Mouse (Mus musculus) frontal cortex, postnatal 25 days (tissue): ENCODE data around the gene Opcml.

ENCODE experiments used
- DNase-seq, 2 experiments: peaks; one replicate each; pipeline ENCODE4 v3.0.0; 2022; ENCODE audit warnings: low spot score in 2 of 2

Gene Opcml

DNA sequence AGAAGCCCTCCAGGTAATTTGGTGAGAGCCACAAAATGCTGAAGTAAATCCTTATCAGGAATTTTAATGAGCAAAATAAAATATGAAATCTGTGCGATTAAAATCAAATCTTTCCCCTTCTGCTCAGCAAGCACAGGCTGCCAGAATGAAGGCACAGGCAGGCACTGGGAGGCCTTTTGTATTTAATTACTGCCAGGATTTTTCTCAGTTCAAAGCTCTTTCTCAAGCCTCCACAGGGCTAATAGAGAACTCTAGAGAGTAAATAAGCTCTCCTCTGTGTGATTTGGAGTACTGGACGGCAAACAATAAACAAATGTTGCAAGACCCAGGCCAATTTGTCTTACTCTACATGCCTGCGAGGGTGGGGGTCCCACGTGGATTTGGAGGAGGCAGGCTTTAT is 208.2 kb downstream of the Opcml start:
- DNase-seq, result no peak

DNA sequence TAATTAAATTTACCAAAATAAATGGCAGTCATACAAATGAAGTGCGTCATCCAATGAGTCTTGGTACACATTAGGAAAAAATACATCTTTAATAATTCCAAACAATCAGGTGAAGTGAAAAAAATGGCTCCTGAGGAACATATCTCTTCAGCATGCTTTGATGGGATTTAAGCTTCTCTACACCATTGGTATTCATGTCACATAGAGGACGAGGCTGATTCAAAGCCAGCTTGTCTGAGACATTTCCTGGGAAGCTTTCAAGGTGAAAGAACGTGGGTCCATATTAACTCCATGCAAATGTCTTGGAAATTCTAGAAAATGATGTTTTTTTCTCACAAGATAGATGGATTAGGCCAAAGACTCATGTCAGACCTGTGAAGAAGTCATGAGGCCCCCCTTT is 212.6 kb downstream of the Opcml start:
- DNase-seq, result no peak

DNA sequence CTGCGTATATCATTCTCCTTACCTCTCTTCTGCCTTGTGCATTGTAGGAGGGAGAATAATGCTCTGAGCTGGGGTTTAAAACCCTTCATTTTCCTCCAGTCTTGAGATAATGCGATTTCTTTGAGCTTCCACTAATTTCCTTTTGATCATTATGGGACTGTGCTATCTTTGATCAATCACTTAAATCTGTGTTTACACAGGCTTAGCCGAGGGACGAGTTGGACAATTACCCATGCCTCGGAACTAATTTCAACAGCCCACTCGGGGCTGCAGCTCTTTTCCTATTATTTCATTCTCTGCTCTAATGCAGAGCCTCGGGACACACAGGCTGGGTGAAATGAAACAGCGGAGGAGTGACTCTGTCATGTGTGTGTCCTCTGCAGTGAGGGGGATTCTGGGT is 220.9 kb downstream of the Opcml start:
- no peak for DNase-seq

DNA sequence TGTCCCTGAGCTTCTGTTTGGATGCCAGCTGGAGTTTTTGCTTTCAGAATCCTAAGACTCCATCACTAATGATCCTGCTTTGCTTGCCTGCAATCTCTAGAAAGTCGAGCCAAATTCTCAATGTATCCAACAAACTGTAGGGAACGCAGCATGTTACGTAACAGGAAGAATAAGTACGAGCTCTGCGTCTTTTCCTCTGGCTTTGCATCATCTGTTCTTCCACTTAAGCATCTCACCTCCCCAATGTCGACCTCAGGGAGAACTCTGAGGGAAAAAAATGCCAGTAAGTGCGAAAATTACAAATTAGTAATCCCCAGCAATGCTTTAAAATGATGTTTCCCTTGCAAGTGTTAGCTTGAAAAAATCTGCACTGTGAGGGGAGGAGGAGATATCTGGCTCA is 222.1 kb downstream of the Opcml start:
- no peak for DNase-seq

DNA sequence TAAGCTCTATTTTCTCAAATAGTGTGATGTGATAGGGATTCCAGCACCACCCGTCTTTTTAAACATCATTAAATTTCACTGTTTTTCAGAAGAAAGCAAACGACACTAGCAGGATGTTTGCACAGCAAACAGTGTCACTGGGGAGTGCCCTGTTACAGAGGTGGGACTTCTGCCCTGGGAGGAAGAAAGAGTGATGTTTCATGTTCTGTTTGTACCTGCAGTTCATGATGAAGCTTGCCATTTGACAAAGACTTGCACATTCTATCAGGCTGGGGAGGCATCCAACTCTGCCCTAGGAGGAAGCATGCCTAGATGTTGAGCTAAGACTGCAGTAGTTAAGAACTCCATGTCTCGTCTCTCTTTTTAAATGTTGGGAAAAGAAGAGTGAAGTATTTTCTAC is 222.6 kb downstream of the Opcml start:
- no peak for DNase-seq

DNA sequence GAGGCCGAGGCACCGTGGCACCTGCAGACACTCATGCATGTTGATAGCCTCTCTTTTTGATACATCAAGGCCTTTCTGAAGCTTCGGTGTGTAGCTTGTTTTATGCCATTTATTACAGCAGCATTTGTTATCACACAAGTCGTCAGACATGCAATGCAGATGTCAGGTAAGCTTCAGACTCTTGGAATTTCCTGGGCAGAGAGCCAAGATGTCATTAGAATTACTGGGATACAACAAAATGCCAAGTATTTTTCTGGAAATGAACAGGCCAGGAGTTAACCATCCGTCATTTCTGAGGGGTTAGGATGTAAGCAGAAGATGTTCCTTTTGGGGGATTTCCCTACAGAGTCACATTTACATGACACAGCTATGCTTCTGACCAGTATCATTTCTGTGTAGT is 237.6 kb downstream of the Opcml start:
- DNase-seq, result no peak

DNA sequence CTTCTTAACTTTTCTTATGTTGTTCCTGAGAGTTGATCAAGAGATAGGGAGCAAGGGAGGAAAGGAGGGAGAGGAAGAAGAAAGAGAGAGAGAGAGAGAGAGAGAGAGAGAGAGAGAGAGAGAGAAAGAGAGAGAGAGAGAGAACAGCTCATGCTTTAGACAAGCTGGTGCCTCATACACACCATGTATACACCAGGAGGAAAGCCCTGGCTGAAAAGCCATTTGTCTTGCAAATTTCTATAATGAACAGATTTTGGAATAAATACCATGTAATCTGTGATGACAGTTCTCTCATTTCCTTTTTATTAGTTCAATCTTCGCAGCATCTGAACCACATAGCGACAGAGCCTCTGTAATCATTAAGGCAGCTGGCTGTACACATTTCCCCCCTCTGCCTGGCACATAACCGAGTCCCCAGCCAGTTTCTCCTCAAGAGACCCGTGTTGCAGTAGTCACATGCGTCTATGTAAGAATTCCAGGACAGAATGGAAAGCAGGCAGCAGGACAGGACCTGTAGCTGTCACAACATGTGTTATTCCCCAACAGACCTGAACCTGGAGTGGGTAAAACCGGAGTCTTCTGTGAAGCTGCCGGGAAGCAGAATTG is 238.3 kb downstream of the Opcml start:
- no peak for DNase-seq

DNA sequence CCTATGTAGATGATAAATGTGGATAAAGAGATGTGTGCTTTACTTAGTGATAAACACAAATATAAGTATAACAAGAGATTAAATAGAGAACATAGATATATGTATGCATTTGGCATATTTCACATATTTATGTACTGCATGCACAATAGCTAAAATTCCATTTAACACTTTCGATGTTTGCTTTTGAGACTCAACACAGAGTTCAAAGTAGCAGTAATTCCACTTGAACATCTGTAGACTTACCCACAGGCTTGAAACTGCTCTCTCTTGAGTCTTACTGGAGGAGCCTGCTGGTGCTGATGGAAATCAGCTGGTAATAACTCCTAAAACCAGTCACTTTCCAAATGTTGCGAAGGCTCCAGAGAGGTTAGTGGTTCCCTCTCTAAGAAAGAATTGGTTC is 258.6 kb downstream of the Opcml start:
- no peak for DNase-seq

DNA sequence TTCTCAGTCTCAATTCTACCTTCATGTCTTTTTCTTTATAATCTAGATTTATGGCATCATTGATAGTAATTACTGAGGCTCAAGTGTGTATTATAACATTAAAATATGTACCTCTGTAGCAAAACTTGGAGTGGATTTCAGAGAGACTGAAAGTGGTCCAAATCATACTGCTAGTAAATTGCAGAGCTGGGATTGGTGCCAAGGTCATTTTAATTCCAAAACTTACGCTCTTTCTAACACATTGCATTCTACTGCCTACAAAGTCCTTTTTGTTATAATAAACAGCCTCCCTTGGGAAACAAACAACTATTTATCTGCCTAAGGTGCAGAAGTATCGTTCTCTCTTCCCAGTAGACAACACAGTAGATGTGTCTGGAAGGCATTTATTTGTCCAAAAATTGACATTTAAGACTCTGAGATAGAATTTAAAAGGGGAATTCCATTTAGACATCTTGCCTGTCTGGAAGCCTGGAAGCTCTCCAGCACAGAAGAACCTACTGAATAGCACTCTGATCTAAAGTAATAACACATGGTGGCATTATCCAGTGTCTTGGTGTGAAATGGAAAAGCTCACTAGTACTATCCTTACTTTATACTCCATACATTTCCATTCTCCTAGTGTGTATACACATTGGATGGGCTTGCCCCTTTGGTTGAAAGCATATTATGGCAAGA is 266.7 kb downstream of the Opcml start:
- no peak for DNase-seq

DNA sequence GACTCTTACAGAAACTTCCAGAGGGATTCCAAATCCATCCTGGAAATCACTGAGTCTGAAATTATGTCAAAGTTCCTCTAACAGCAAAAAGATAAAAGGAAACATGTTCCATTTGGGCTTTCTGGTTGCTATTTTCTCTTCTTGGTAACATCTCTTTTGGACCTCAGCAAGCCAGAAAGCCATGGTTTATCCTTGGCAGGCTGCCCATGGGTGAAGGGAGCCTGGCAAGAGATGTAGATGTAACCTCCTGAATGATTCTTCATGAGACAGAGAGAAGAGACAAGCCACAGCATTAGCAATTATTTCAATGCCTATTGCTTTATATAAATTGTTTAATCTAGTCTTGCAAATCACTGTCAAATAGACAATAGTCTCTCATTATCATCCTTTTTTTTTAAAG is 274.6 kb downstream of the Opcml start:
- DNase-seq, result no peak

DNA sequence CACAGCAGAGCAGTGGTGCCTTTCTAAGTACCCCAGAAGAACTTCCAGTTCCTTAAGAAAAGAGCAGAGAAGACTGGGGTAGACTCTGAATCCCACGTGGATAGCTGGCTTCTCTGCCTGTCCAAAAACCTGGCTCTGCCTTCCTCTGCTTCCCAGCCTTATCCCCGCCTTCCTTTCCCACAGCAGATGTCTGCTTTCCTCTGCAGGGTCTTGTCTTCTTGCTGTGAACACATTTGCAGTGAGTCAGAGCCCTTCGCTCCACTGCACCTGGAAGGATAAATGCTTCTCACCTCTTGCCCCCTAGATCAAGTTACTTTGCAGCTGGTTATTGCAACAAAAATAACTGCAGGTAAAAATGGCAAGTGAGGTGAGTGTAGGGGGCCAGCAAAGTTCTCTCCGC is 290.1 kb downstream of the Opcml start:
- no peak for DNase-seq

DNA sequence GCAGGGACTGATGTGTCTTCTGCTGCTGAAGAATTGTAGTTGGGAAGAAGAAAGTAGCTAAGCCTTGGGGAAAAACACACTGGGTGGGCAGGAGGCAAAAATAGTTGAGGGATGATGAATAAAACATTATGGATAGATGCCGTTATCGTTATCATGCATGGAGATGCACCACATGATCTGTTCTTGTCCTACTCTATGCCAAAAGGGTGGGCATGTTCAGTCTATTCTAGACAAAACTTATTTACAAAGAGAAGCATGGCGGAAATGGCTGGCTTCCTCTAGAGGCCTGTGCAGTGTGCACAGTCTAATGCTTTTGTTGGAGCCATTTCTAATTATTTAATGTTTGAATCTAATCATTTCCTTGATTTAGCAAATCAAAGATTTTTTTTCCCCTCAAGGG is 293.2 kb downstream of the Opcml start:
- DNase-seq, result no peak

DNA sequence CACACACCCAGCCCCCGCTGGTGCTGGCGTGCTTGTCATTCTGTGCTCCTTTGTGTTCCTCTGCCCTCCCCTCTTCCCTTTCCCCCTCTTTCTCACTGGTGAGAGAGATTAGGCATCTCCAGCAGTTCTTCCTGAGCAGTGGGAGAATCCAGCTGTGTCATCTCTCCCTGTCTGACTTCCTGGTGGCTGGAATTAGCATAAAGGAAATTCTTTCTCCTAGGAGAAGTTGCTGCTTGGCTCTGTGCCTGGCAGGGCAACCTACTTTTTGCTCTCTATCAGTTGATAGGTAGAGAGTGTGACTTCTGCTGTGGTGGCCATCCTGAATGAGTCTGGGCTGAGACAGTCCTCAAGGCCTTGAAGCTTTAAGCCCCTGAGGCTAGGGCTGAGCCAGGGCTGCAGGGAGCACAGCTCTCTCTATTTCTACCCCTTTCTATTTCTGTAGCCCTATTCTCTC is 293.7 kb downstream of the Opcml start:
- DNase-seq, result no peak

DNA sequence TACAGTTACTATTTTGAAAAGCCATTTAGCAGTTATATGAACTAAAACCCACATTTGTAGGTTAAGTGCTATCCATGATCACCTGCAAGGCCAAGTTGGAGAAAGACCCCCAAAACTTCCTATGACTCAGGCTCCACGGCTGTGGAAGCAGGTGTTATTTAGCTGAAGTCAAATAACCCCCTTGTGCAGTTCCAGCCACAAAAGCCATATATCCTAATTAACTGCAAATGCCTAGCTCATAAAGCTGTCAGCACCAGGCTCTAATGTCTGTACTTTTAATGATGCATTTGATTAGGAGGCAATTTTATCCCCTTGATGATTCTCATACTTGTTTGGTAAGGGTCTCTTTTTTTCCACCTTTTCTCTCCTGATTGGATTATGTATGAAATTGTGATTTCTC is 300.8 kb downstream of the Opcml start:
- no peak for DNase-seq

DNA sequence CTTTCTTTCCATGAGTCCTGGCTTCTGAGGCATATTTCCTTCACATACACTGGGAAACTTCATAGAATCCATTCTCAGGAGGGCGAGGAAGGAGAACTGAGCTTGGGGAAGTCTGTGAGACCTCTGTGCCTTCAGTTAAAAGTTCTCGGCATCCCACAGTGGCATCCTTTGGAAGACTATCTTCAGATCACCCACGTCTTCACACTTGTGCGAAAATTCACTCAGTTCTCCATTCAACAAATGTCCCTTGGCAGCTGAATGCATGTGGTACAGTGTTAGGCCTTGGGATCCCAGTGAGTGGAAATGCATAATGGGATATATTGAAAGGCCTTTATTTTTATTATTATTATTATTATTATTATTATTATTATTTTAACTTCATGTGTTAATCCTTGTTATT is 304.1 kb downstream of the Opcml start:
- DNase-seq, result no peak

DNA sequence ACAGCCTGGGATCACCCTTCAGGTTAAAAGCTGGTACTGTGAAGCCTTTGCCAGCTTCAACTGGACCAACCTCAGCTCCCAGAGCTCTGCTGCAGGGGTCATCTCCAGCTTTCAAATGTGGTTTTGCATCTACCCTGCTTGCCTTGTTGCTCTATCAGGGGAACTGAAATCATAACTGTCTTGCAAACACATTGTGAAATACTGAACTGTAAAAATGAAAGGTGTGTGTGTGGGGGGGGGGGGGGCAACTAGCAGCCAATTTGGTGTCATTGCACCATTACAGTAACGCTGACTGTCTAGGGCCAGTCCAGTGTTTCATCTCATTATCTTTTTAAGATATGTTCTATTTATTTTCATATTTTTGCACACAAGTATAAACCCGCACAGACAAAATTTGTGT is 305.6 kb downstream of the Opcml start:
- DNase-seq, result no peak

DNA sequence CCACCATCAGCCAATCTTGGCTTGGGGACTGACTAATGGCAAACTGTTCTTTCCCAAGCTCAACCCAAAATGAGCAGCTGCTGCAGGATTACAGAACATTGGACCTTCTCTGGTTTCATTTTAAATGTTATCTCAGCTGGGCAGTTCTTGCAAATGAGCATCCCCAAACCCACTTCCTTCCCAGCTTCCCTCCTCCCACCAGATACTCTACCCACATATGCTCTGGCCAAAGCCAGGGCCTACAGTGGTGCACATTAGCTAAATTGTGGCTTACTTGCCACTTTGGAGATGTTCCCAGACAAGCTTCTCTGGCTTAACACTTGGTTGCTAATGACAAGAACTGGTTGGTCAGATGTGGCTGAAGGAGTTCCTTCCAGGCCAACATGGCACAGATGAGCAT is 311.4 kb downstream of the Opcml start:
- DNase-seq, result no peak

DNA sequence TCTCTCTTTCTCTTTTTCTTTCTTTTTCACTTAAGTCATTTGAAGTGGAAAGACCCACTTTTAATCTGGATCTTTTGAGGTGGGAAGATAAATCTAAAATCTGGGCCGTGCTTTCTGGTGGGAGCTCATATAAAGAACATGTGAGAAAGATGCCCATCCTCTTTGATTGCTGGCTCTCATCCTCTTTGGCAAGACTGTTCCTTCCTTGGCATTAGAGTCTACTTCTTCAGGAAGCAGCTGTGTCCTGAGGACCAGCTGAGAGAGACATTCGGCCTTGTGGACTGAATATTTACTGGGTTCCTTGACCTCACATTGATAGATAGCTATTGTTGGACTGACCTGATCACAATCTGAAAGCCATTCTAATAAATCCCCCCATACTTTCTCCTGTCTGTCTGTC is 331.3 kb downstream of the Opcml start:
- no peak for DNase-seq

DNA sequence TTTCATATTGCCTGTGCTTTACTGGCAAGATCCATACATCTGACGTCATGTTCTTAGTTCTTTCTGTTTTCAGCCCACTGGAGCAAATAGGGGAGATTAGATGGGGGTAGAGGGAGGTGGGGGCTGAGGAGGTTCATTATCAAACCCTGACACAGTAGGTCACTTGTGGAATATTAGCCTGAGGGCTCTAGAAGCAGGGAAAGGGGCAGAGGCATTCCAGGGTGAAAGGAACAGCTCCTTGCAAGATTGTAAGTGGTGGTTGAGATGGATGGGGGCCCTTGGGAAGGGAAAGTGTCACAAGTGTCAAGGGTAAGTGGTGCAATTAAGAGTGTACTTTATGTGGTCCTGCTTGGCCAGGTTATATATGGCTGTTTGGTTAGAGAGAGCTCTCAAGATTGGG is 338.2 kb downstream of the Opcml start:
- DNase-seq, result no peak

DNA sequence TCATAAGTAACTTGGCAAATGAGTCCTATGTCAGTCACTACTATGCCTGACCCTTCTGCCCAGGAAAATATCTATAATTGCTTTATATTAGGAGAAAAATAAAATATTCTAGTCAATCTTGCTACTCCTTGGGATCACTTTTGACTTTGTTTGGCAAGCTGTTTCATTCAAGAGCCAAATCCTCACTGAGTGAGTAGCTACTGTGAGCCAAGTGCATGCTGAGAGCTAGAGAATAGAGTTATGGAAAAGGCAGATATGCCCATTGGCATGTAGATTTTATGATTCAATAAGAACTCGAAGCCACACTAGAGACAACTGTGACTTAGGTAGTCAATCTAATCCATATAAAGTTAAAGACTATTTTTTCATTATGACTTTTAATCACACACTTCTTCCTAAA is 340.9 kb downstream of the Opcml start:
- DNase-seq, result no peak

DNA sequence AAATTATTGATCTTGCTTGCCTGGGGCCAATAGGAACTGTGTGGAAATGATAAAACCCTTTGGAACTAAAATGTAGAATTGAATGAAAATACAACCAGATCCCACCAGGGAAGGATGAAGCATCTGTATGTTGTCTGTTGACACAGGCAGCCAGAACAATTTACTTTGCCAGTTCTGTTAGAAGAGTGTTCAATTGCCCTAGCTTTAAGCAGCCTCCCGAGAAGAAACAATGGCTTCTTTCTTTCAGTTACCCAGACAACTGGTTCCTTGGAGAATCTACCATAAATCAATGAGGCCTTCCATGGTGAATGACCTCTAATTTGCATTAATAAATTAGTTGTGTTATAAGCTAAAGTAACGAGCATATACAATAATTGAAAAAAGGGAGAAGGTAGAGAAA is 346.0 kb downstream of the Opcml start:
- DNase-seq, result no peak

DNA sequence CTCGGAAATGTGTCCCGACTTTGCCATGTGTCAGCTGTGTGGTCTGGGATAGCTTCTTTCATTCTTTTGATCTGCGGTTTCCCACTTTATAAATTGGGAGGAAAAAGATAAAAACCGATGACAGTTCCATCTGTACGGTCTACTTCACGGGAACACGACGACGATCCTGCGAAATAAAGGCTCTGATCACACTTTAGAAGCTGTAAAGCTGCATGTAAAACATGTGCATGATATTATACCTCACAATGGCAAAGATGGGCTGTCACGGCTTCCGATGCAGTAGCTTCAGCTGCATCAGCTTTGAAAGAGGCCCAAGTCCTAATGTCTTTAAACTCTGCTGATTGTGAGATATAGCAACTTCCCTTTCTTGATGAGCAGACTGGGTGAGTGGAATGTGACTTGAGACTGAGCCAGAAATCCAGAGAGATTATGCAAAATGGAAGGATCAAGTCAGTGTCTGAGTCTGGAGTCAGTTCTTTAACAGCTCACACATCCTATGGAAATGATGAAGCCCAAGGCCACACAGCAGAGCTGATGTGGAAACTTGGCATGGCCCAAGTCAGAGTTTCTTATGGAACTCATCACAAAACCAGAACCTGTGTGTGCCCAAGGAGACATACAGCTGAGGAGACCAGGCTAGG is 349.5 kb downstream of the Opcml start:
- DNase-seq, result no peak

DNA sequence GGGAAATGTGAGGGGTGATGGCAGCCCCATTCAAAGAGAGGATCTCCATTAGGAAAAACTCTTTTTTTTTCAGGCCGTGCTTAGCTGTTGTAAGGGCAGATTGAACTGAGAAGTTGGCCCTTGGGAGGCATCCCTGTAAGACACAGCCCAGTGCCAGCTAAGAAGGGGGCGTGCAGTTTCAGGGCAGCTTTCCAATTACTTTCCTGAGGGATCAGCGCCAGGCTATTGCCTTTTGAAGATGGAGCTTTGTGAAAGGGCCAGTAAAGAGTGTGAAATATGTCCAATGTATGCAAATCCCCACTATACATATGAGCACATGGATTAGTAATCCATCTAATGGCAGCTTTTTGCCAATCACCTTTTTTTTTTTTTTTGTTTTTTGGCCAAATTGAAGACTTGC is 358.9 kb downstream of the Opcml start:
- no peak for DNase-seq

DNA sequence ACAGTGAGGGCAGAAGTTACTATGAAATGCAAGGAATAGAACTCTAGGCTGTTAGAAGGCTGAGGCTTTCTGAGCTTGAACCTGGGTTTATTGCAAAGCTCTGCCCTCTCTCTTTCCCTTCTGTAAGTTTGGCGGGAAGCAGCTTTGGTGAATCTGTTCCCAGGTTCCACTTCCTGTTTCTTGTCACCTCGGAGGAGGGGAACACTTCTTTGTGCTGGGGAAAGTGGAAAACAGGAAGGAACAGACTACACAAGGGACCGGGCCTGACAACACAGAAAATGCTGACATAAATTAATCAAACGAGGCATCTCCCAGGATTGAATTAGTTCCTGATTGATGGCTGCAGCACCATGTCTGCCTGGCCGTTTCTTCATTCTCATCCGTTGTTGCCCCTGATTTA is 363.2 kb downstream of the Opcml start:
- DNase-seq, result no peak
